Mouse (Mus musculus) lung, postnatal 0 days (tissue): ENCODE measurements around the gene Pik3r1.
A peak's percentile ranks its signal among the peaks of the same experiment; 100 is the strongest.

ENCODE experiments used
- CTCF ChIP-seq: IDR thresholded peaks from 2 replicates; pipeline ENCODE4 v1.5.1; 2016; ENCODE audit warnings: antibody characterized with exemption, mild to moderate bottlenecking
- EP300 ChIP-seq: IDR thresholded peaks from 2 replicates; pipeline ENCODE4 v1.6.1; 2016; ENCODE audit warnings: antibody characterized with exemption, mild to moderate bottlenecking, control low read depth

- TF ChIP-seq CTCF: peak; percentile 62
- TF ChIP-seq EP300: no peak
Measured at GRCm38 (mm10) chr13:101728816-101729215, 39.2 kb downstream of the Pik3r1 start.
